Mouse (Mus musculus) kidney, adult 2 months (tissue): Measurements from ENCODE around the gene Gmcl1.

Experiments used
- CTCF ChIP-seq: fragments of 200-500 bp; conservative IDR thresholded peaks from 2 replicates; pipeline ENCODE4 v1.5.1; 2011; ENCODE audit warnings: low read depth, mild to moderate bottlenecking, control low read depth, low read length, moderate library complexity, mixed read lengths; ENCODE audit not compliant: insufficient read depth, insufficient read length
- POLR2A ChIP-seq: fragments of 200-500 bp; IDR thresholded peaks from one replicate; pipeline ENCODE4 v1.6.1; 2011; ENCODE audit warnings: low read depth, low read length, control low read depth

- TF ChIP-seq POLR2A (no peak), CTCF (no peak)
These were observed 45.9 kb upstream of the Gmcl1 start for GRCm38 (mm10) chr6:86778910-86779594.
